Mouse (Mus musculus): ENCODE measurements around the gene Spag6.

- no peak for TF ChIP-seq CTCF (IDR thresholded peaks at IDR 0.05; ENCODE audit: control insufficient read depth, insufficient read depth, insufficient replicate concordance, low read depth, low read length)
- no peak; the same call in 1 of the 2 replicates for TF ChIP-seq POLR2A (IDR thresholded peaks at IDR 0.05; ENCODE audit: control insufficient read depth, low read depth, low read length)
Observed at GRCm38 (mm10) chr2:18672766-18673164, 21.1 kb upstream of the Spag6 start.

Measured in testis, adult 2 months (tissue).